Mouse (Mus musculus) forebrain, embryonic 10.5 days (tissue): ENCODE measurements at regions not wholly inside any gene's neighbourhood (a gene's known extent, or its start where the extent isn't known, plus 50 kb on each side); places are given as distances from the start of the nearest gene placed in this dataset.

ENCODE experiments used
- DNase-seq: peaks from one replicate; pipeline ENCODE4 v3.0.0-alpha.2; 2017; ENCODE audit warnings: low spot score; ENCODE audit errors: extremely low spot score
- H3K27ac ChIP-seq: fragments of 300-500 bp; sonication (generic); 2 replicates; pipeline ENCODE4 v1.5.1; 2016; ENCODE audit warnings: mild to moderate bottlenecking
- H3K27me3 ChIP-seq: fragments of 300-500 bp; sonication (generic); 2 replicates; pipeline ENCODE4 v1.6.1; 2016; ENCODE audit warnings: mild to moderate bottlenecking; ENCODE audit not compliant: poor library complexity, severe bottlenecking
- H3K36me3 ChIP-seq: fragments of 300-500 bp; sonication (generic); replicated peaks from 2 replicates; pipeline ENCODE4 v1.6.1; 2016; ENCODE audit warnings: mild to moderate bottlenecking, moderate library complexity
- H3K4me1 ChIP-seq: fragments of 300-500 bp; sonication (generic); 2 replicates; pipeline ENCODE4 v1.6.1; 2016
- H3K4me3 ChIP-seq: fragments of 300-500 bp; sonication (generic); 2 replicates; pipeline ENCODE4 v1.5.1; 2016; ENCODE audit warnings: mild to moderate bottlenecking, moderate library complexity
- H3K9me3 ChIP-seq: fragments of 300-500 bp; sonication (generic); 2 replicates; pipeline ENCODE4 v1.6.1; 2016; ENCODE audit warnings: mild to moderate bottlenecking, moderate library complexity
- WGBS: fragments of 180-500 bp; shearing (Covaris S2); methylation state at CpG from one replicate; pipeline ENCODE4 v1.1.7; 2016; 5-methylcytosine and 5-hydroxymethylcytosine counted together

DNA sequence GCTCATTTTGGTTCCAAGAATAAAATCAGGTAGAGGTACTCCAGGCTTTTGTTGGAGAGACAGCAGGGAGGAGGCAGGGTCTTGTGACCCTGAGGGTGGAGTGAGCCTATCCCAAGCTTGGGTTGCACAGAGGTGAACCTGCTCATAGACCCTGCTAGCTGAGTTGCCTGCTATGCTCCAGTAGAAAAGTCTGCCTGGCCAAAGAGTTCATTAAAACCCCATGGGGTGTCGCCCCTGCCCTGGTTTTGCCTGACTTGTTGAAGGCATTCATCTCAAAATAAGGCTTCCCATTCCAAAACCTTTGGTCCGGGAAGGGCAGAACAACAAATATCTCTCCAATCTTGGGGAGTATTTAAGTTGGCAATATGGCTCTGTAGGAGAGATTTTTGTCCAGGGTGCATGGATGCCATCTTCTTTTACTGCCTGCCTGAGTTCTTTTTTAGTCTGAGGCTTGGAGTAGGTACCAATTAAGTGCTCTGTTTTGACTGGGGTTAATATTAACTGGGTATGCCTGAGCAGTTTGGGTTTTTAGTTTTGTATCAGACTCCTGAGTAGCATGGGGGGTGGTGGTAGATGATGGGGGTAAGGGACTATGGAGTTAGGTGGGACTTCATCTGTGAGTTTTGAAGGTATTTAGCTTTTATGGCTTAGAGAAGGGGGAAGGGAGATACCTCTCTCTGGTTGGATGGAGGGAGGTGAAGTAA is 120.8 kb upstream of the Tmem164 start:
- H3K4me3 ChIP-seq, result no peak overlapping the region
- DNase-seq, result no peak
- no peaks in the 10 kb centered on the region for H3K9me3 ChIP-seq
- H3K27ac ChIP-seq, result no peak overlapping the region
- no peaks in the 10 kb centered on the region for H3K4me1 ChIP-seq
- H3K36me3 ChIP-seq, result no peaks in the 10 kb centered on the region
- H3K27me3 ChIP-seq, result peaks cover 82% of the 10 kb centered on the region
- 75% methylated on average over 2 of the region's 2 CpGs for WGBS

DNA sequence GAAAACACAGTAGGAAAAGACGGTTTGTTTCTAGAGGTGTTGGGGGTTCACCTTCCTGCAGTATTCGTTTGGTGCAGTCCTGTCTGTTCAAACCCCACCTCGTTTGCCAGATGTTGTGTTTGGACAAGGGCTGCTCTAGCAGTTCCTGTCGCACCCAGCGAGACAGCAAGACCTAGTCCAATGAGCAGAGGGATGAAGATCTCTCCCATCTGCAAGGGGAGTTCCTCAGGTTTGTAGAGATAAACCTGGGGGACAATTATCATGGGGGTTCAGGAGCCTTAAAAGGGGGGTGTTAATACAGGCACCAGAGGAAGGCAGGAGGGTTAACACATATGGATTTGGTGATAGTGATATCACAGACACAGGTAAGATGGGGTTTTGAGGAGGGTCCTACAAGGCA is 119.4 kb upstream of the Tmem164 start:
- WGBS, result 90% methylated on average over 5 of the region's 5 CpGs
- Histone ChIP-seq H3K9me3 (no peaks in the 10 kb centered on the region), H3K27me3 (peaks cover 88% of the 10 kb centered on the region), H3K4me3 (no peak overlapping the region), H3K4me1 (no peaks in the 10 kb centered on the region), H3K36me3 (no peaks in the 10 kb centered on the region), H3K27ac (no peak overlapping the region)
- DNase-seq, result no peak

DNA sequence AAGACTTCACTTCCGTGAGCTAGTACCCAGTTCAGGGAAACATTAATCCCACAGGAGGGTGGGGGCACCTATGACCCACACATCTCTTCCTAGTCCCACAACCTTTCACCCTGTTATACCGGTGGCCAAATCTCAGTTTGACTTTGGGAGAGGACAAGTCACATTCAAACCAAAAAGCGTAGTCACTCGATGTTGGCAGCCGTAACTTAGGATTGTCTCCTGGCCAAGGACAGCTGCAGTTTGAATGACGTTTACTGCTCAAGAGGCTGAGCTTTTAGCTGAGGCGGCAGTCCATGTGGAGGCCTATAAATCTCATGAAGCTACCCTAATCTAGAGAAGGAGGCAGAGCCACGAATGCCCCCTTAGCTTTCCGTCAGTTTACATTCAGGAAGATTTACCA is 117.0 kb upstream of the Tmem164 start:
- no peak overlapping the region for H3K27ac ChIP-seq
- H3K4me3 ChIP-seq, result no peak overlapping the region
- DNase-seq, result no peak
- no peaks in the 10 kb centered on the region for H3K9me3 ChIP-seq
- H3K4me1 ChIP-seq, result no peaks in the 10 kb centered on the region
- peaks cover 82% of the 10 kb centered on the region for H3K27me3 ChIP-seq
- 86% methylated on average over 9 of the region's 9 CpGs for WGBS
- no peaks in the 10 kb centered on the region for H3K36me3 ChIP-seq

DNA sequence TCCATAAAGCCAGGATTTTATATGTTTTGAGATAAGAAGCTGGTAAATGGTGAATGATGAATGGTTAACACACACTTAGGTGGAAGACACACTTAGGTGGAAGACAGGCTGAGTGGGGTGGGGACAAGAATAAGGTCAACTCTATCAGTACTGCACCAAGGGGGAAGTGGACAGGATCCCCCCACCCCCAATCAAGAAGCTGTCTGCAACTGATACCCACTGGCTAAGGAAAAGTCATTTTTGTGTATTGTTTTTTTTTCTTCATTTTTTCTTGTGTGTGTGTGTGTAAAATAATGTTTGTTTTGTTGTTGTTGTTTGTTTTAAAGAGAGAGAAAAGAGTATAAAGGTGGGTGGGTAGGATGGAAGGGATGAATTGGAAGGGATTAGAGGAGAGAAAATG is 109.4 kb upstream of the Tmem164 start:
- Histone ChIP-seq H3K27me3 (peaks cover 50% of the 10 kb centered on the region), H3K9me3 (no peaks in the 10 kb centered on the region), H3K36me3 (no peaks in the 10 kb centered on the region), H3K4me1 (no peaks in the 10 kb centered on the region), H3K4me3 (no peak overlapping the region), H3K27ac (no peak overlapping the region)
- no peak for DNase-seq

- Histone ChIP-seq H3K4me1 (no peaks in the 10 kb centered on the region), H3K36me3 (no peaks in the 10 kb centered on the region), H3K27ac (no peak overlapping the region), H3K9me3 (no peaks in the 10 kb centered on the region), H3K4me3 (no peak overlapping the region), H3K27me3 (peaks cover 60% of the 10 kb centered on the region)
- 92% methylated on average over 4 of the region's 4 CpGs for WGBS
- DNase-seq, result no peak
These were observed 107.2 kb upstream of the Tmem164 start for GRCm38 (mm10) chrX:142574022-142574421.

- H3K36me3 ChIP-seq, result no peaks in the 10 kb centered on the region
- H3K4me1 ChIP-seq, result no peaks in the 10 kb centered on the region
- H3K9me3 ChIP-seq, result no peaks in the 10 kb centered on the region
- 60% methylated on average over 10 of the region's 10 CpGs for WGBS
- H3K27ac ChIP-seq, result no peak overlapping the region
- no peak overlapping the region for H3K4me3 ChIP-seq
- DNase-seq, result no peak
- H3K27me3 ChIP-seq, result peaks cover 68% of the 10 kb centered on the region
These were observed 106.1 kb upstream of the Tmem164 start for GRCm38 (mm10) chrX:142574945-142575710.

GRCm38 (mm10) chrX:142576127-142576526 is 105.1 kb upstream of the Tmem164 start:
- H3K27me3 ChIP-seq, result peaks cover 77% of the 10 kb centered on the region
- 86% methylated on average over 3 of the region's 3 CpGs for whole genome bisulfite sequencing
- DNase-seq, result no peak
- no peak overlapping the region for H3K4me3 ChIP-seq
- H3K27ac ChIP-seq, result no peak overlapping the region
- no peaks in the 10 kb centered on the region for H3K36me3 ChIP-seq
- no peaks in the 10 kb centered on the region for H3K4me1 ChIP-seq
- no peaks in the 10 kb centered on the region for H3K9me3 ChIP-seq

GRCm38 (mm10) chrX:142577449-142578081 is 103.6 kb upstream of the Tmem164 start:
- no peak for DNase-seq
- H3K27me3 ChIP-seq, result peaks cover 84% of the 10 kb centered on the region
- no peak overlapping the region for H3K4me3 ChIP-seq
- no peak overlapping the region for H3K27ac ChIP-seq
- no peaks in the 10 kb centered on the region for H3K9me3 ChIP-seq
- no peaks in the 10 kb centered on the region for H3K4me1 ChIP-seq
- WGBS, result 76% methylated on average over 6 of the region's 6 CpGs
- no peaks in the 10 kb centered on the region for H3K36me3 ChIP-seq

DNA sequence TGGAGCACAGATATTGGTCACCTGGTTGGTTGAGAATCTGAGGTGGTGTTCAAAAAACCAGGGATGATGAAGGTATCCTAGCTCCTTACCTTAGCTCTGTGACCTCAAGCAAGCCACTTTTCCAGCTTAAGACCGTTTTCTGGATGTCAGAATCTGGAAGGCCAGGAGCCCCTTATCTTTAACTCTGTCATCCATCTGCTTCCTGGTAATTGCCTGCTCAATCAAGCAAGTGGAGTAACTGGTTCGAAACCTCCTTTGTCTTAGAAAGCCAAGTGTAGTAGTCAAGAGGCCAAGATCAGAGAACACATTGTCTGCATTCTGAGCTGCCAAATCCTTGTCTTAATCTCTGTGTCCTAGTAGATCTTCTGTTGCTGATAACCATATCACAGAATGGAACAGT is 95.9 kb upstream of the Tmem164 start:
- H3K36me3 ChIP-seq, result no peaks in the 10 kb centered on the region
- no peak for DNase-seq
- H3K27me3 ChIP-seq, result peaks cover 68% of the 10 kb centered on the region
- no peak overlapping the region for H3K4me3 ChIP-seq
- H3K9me3 ChIP-seq, result no peaks in the 10 kb centered on the region
- WGBS, result 85% methylated on average over 2 of the region's 2 CpGs
- H3K27ac ChIP-seq, result no peak overlapping the region
- H3K4me1 ChIP-seq, result no peaks in the 10 kb centered on the region

DNA sequence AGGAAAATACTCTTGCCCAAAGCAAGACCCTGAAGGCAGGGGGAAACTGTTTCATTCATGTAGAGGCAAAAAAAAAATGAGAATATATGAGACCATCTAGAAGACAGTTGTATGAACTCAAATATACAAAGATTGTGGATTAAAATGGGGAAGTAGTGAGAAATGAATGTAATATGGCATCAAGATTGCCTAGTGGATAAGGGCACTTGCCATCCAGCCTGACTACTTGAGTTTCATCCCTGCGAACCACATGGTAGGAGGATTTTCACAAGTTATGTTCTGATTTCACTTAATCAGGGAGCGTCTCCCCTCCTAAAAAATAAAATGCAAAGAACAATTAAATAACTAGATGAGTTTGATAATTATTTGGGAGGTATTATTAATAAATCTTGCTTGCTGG is 81.8 kb upstream of the Tmem164 start:
- H3K27ac ChIP-seq, result no peak overlapping the region
- no peak for DNase-seq
- no peaks in the 10 kb centered on the region for H3K4me1 ChIP-seq
- 88% methylated on average over 2 of the region's 2 CpGs for WGBS
- H3K9me3 ChIP-seq, result no peaks in the 10 kb centered on the region
- H3K4me3 ChIP-seq, result no peak overlapping the region
- H3K36me3 ChIP-seq, result no peaks in the 10 kb centered on the region
- peaks cover 73% of the 10 kb centered on the region for H3K27me3 ChIP-seq

DNA sequence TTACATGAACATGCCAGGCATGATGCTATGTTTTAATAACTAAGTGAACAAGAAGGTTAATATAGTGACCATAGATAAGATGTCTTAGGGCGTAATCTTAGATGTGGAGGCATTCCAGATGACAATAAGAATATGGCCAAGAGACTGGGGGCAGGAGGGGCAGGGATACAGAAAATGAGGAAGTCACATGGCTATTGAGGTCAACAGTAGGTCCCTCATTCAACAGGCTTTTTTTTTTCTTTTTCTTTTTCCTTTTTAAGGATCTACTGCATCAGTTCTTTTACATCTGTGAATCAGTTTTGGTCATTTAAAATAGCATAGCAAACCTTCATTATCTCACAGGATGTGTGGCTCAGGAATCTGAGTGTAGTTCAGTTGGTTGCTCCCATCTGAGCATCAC is 80.4 kb upstream of the Tmem164 start:
- no peak overlapping the region for H3K4me3 ChIP-seq
- H3K27me3 ChIP-seq, result peaks cover 75% of the 10 kb centered on the region
- no peak overlapping the region for H3K27ac ChIP-seq
- WGBS, result 88% methylated on average over 1 of the region's 1 CpGs
- H3K9me3 ChIP-seq, result no peaks in the 10 kb centered on the region
- DNase-seq, result no peak
- H3K36me3 ChIP-seq, result no peaks in the 10 kb centered on the region
- no peaks in the 10 kb centered on the region for H3K4me1 ChIP-seq

DNA sequence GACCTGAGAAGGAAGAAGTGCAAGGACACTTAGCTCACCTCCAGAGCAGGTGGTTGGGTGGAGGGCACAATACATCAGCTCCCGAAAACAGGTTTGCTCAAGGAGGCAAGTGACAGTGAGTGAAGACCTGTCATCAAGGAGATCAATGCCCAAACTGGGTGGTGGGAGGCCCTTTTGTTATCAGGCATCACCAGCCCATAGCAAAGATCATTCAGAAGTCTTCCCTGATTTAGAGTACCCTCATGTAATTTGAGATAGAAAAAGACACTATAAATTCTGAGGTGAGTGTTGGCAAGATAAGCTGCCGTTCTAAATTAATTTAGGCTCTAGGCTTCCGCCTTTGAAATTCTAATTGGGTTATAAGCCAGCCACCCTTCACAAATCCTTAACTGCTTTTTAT is 76.1 kb upstream of the Tmem164 start:
- WGBS, result 83% methylated on average over 3 of the region's 3 CpGs
- Histone ChIP-seq H3K9me3 (no peaks in the 10 kb centered on the region), H3K4me3 (no peak overlapping the region), H3K27me3 (peaks cover 79% of the 10 kb centered on the region), H3K4me1 (no peaks in the 10 kb centered on the region), H3K27ac (no peak overlapping the region), H3K36me3 (no peaks in the 10 kb centered on the region)
- no peak for DNase-seq

GRCm38 (mm10) chrX:142606595-142607205 is 74.5 kb upstream of the Tmem164 start:
- no peaks in the 10 kb centered on the region for H3K36me3 ChIP-seq
- H3K9me3 ChIP-seq, result no peaks in the 10 kb centered on the region
- no peak overlapping the region for H3K27ac ChIP-seq
- DNase-seq, result no peak
- H3K27me3 ChIP-seq, result peaks cover 80% of the 10 kb centered on the region
- H3K4me1 ChIP-seq, result no peaks in the 10 kb centered on the region
- 87% methylated on average over 8 of the region's 8 CpGs for WGBS
- H3K4me3 ChIP-seq, result no peak overlapping the region
